Mouse (Mus musculus): Measurements from ENCODE around the gene Pik3r5.
A peak's percentile ranks its signal among the peaks of the same experiment; 100 is the strongest.

Gene Pik3r5

DNA sequence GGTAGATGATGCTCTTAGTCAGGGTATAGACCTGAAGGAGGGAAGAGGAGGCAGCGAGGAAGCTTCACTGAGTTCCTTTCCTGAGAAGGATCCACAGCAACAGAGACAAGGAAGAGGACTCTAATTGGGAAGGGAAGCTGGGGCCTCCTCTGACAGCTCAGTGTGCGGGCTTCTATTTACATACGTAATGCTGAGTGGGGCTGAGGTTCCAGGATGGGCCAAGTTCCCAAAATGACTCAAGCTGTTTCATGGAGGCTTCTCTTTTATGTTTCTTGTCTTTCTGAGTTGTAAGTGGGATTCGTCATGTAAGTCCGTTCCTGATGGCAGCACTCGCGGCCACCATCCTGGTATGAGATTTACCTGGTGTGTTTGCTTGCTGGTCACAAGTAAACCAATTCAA, 43.8 kb downstream of the Pik3r5 start:
- Histone ChIP-seq H3K27me3 (ENCODE audit: control insufficient read depth, insufficient read depth, low read length, poor library complexity, severe bottlenecking) (no peaks in the 10 kb centered on the region), H3K36me3 (ENCODE audit: control insufficient read depth, insufficient read depth, low read length, poor library complexity, severe bottlenecking) (peaks cover 2% of the 10 kb centered on the region; the same call in 1 of the 2 replicates)
- no peak for DNase-seq (ENCODE audit: low read depth, low spot score)

DNA sequence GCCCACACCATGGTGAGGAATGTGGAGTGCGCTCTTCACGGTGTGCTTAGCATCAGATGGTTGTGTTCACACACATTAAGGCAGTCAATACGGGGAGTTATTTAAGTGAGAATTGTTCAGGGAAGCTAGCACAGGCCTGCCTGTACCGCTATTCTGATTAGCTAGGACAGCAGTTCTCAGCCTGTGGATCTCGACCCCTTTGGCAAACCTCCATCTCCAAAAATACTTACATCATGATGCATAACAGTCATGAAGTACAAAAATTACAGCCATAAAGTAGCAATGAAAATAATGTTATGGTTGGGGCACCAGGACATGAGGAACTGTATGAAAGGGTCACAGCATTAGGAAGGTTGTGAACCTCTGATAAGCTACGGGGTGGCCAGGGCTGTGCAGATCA, 45.7 kb downstream of the Pik3r5 start:
- Histone ChIP-seq H3K36me3 (ENCODE audit: control insufficient read depth, insufficient read depth, low read length, poor library complexity, severe bottlenecking) (peaks cover 2% of the 10 kb centered on the region; the same call in 1 of the 2 replicates), H3K27me3 (ENCODE audit: control insufficient read depth, insufficient read depth, low read length, poor library complexity, severe bottlenecking) (no peaks in the 10 kb centered on the region)
- no peak for DNase-seq (ENCODE audit: low read depth, low spot score)

DNA sequence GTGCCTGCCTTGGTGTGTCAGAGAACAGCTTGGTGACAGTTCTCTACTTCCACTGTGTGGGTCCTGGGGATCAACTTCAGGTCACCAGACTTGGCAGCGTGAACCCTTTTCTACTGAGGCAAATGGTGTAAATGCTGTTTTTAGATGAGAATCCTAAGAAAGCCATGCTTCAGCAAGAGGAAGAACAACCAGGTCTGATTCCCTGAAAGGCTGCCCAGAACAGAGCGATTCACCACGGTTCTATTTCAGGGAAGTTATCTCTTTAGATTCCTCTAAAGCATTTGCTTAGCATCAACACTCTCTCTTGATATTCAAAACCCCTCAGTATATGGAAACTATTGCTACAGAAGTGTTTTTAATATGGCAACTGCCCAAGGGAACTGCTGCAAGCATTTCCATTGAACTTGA, 46.7 kb downstream of the Pik3r5 start:
- no peaks in the 10 kb centered on the region for H3K27me3 ChIP-seq (ENCODE audit: control insufficient read depth, insufficient read depth, low read length, poor library complexity, severe bottlenecking)
- DNase-seq (ENCODE audit: low read depth, low spot score) = no peak

DNA sequence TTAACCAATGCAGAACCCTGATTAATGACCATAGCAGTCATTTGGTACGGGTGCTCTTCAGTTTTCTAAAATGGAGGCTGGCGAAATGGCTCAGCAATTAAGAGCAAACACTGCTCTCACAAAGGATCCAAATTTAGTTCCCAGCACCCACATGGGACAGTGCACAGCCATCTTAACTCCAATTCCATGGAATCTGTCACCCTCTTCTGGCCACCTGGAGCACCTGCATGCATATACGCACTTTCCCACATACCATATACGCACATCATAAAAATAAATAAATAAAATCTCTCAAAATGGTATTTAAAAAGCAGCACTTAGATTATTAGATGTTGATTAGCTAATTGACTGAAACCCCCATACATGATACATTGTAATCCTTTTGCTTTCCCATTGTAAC, 48.7 kb downstream of the Pik3r5 start:
- no peak for DNase-seq (ENCODE audit: low read depth, low spot score)
- Histone ChIP-seq H3K36me3 (ENCODE audit: control insufficient read depth, insufficient read depth, low read length, poor library complexity, severe bottlenecking) (no peaks in the 10 kb centered on the region; the same call in 1 of the 2 replicates), H3K27me3 (ENCODE audit: control insufficient read depth, insufficient read depth, low read length, poor library complexity, severe bottlenecking) (no peaks in the 10 kb centered on the region)

More for the DNA sequence above, 46.7 kb downstream of the Pik3r5 start:
- H3K36me3 ChIP-seq (ENCODE audit: control insufficient read depth, insufficient read depth, low read length, poor library complexity, severe bottlenecking) = peaks cover 2% of the 10 kb centered on the region; the same call in 1 of the 2 replicates

DNA sequence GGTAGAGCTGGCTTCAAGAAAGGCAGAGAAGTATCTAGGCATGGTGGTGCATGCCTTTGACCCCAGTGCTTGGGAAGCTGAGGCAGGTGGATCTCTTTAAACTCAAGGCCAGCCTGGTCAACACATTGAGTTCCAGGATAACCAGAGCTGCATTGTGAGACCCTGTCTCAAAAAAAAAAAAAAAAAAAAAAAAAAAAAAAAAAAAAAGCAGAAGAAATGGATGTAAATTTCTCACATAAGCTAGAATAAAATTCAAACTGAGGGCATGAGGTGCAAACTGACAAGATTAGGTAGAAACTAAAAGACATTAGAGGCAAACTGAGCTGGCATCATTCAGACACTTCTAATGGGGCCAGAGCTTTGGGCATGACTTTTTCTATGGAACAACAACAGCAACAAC, 50.1 kb downstream of the Pik3r5 start:
- no peaks in the 10 kb centered on the region for H3K27me3 ChIP-seq (ENCODE audit: control insufficient read depth, insufficient read depth, low read length, poor library complexity, severe bottlenecking)
- no peak for DNase-seq (ENCODE audit: low read depth, low spot score)

DNA sequence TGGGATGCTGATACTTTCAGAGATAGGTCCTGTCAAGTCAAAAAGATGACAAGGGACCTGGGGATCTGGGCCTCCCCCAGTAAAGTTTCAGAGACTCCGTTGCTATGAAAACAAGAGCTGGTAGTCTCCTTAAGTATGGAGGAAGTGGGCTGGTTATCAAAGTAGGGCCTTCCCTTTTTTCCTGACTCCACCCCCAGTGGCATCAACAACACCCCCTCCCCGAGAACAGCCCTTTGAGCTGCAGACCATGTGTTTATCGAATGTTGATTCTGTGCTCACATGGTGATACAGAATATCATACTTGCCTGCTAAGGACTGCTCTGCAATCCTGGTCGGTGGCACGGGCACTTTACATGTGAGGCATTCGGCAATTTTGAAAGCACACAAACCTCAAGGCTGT, 51.3 kb downstream of the Pik3r5 start:
- no peaks in the 10 kb centered on the region for H3K27me3 ChIP-seq (ENCODE audit: control insufficient read depth, insufficient read depth, low read length, poor library complexity, severe bottlenecking)
- H3K36me3 ChIP-seq (ENCODE audit: control insufficient read depth, insufficient read depth, low read length, poor library complexity, severe bottlenecking) = peaks cover 5% of the 10 kb centered on the region
- no peak for DNase-seq (ENCODE audit: low read depth, low spot score)

More for the DNA sequence above, 50.1 kb downstream of the Pik3r5 start:
- no peaks in the 10 kb centered on the region; the same call in 1 of the 2 replicates for H3K36me3 ChIP-seq (ENCODE audit: control insufficient read depth, insufficient read depth, low read length, poor library complexity, severe bottlenecking)

DNA sequence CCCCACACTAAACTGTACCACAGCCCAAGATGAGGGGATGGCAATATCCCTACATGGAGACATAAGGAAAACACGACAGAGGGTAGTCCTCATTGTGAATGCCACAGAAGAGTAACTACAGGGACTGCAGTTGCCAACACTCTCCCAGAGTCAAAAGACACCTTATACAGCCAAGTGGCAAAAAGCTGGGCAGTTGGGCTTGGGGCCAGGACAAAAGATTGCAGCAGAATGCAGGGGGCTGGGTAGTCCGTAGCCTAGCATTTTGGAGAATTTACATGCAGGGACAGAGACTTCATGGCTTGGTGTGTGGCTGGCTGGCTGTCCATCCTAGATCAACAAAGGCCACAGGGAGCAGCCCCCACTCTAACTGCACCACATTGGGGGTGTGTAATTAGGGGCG, 52.5 kb downstream of the Pik3r5 start:
- Histone ChIP-seq H3K27me3 (ENCODE audit: control insufficient read depth, insufficient read depth, low read length, poor library complexity, severe bottlenecking) (no peaks in the 10 kb centered on the region), H3K36me3 (ENCODE audit: control insufficient read depth, insufficient read depth, low read length, poor library complexity, severe bottlenecking) (peaks cover 5% of the 10 kb centered on the region; the same call in 1 of the 2 replicates)
- no peak for DNase-seq (ENCODE audit: low read depth, low spot score)

DNA sequence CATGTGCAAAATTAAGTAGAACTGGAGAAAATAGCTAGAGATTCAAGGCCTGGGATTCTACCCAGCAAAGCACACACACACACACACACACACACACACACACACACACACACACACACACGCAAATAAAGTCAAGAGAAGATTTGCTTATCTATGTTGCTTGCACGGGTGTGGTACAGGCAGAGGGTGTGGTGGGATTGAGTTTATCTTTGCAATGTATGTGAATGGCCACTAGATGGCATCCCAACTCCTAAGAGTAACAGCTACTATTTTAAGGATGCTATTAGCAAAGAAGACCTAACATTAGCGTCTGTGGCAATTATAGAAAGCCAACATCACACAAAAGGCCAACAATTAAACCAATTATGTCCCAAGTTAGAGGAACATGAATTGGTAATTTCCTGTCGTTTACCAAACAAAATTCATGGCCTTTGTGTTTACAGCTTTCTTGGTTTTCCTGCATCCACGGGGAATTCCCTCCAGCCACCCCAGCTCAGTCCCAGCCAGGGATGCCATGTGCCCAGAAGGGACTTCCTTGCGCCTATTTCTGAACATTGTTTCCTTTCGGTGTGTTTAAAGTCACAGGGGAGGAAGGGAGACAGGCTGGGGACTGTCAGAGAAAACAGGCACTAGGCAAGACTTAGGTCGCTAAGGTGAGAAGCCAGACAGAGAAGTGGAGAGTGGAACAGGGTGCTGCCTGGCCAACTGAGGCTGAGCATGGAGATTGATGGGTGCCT, 53.5 kb downstream of the Pik3r5 start:
- peak; percentile 78 for DNase-seq (ENCODE audit: low read depth, low spot score)
- Histone ChIP-seq H3K36me3 (ENCODE audit: control insufficient read depth, insufficient read depth, low read length, poor library complexity, severe bottlenecking) (peaks cover 5% of the 10 kb centered on the region; the same call in 1 of the 2 replicates), H3K27me3 (ENCODE audit: control insufficient read depth, insufficient read depth, low read length, poor library complexity, severe bottlenecking) (no peaks in the 10 kb centered on the region)

DNA sequence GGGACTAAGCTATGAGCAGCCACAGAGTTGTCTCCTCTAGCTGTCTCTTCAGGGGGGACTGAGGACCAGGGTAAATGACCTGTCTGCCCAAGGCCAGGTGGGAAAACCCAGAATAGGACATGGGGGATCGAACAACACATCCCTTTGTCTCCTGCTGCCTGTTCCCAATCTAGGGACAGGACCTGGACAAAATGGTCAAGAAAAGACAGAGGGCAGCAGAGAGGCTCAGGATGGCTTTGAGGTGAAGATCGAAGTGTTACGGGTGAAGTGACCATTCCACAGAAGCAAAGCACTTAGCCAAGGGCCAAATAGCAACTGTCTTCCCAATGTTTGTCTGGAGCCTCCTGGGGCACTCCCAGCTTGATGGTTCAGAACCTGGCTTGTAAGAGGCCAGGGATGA, 54.2 kb downstream of the Pik3r5 start:
- DNase-seq (ENCODE audit: low read depth, low spot score) = no peak
- Histone ChIP-seq H3K36me3 (ENCODE audit: control insufficient read depth, insufficient read depth, low read length, poor library complexity, severe bottlenecking) (peaks cover 5% of the 10 kb centered on the region; the same call in 1 of the 2 replicates), H3K27me3 (ENCODE audit: control insufficient read depth, insufficient read depth, low read length, poor library complexity, severe bottlenecking) (no peaks in the 10 kb centered on the region)

DNA sequence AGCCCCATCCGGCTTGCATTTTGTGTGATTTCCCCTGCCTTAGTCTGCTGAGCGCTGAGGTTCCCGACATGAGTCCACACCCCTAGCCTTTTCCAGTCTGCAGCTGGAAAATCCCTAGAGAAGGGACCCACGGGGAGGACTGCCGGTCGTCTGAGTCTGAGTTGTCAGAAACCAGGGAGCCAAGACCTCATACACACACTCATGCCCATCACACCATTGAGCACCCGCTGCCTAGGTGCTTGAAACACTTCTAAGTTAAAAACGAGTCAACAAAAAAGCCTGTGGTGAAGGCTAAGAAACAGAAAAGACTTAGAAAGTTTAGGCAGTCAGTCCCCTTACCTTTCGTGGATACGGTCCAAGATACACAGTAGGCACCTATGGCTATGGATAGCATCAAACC, 55.8 kb downstream of the Pik3r5 start:
- DNase-seq (ENCODE audit: low read depth, low spot score) = no peak
- no peaks in the 10 kb centered on the region for H3K27me3 ChIP-seq (ENCODE audit: control insufficient read depth, insufficient read depth, low read length, poor library complexity, severe bottlenecking)
- H3K36me3 ChIP-seq (ENCODE audit: control insufficient read depth, insufficient read depth, low read length, poor library complexity, severe bottlenecking) = peaks cover 5% of the 10 kb centered on the region; the same call in 1 of the 2 replicates

DNA sequence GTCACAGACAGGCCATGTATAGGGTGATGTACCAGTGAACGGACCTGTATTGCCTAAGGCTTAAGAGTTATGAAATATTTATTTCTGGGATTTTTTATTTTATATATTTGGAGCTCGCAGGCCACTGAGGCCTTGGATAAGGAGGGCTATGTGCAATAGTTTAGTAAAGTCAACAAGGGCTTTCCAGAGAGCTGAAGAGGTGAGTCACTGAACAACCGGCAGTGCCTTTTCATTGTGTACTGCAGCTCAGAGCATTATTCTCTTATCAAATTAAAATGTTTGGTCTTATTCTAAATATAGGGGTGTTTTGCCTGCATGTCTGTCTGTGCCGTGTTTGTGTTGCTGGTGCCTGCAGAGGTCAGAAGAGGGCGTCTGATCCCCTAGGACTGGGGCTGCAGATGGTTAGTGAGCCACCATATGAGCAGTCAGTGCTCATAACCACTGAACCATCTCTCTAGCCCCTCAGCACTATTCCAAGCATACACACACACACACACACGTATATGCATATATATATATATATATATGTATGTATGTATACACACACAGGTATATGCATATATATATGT, 56.4 kb downstream of the Pik3r5 start:
- DNase-seq (ENCODE audit: low read depth, low spot score) = no peak
- Histone ChIP-seq H3K27me3 (ENCODE audit: control insufficient read depth, insufficient read depth, low read length, poor library complexity, severe bottlenecking) (no peaks in the 10 kb centered on the region), H3K36me3 (ENCODE audit: control insufficient read depth, insufficient read depth, low read length, poor library complexity, severe bottlenecking) (peaks cover 5% of the 10 kb centered on the region)

DNA sequence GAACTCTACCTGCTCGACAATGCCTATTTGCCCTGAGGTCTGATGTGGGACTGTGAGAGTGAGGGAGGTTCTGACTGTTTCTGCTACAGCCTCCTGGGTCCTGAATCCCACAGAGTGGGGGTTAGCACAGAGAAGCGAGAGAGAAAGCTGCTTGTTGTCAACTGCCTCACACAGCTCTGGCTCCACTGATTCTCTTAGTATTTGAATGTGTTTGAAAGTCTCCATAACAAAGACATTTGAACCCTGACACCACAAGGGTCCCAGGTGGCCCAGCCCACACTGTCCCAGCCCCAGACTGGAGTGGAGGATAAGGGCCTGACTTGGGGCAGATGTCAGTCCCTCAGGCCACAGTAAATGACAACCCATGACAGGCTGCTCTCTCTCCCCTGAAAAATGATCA, 57.3 kb downstream of the Pik3r5 start:
- no peaks in the 10 kb centered on the region for H3K27me3 ChIP-seq (ENCODE audit: control insufficient read depth, insufficient read depth, low read length, poor library complexity, severe bottlenecking)
- DNase-seq (ENCODE audit: low read depth, low spot score) = no peak
- H3K36me3 ChIP-seq (ENCODE audit: control insufficient read depth, insufficient read depth, low read length, poor library complexity, severe bottlenecking) = peaks cover 5% of the 10 kb centered on the region

DNA sequence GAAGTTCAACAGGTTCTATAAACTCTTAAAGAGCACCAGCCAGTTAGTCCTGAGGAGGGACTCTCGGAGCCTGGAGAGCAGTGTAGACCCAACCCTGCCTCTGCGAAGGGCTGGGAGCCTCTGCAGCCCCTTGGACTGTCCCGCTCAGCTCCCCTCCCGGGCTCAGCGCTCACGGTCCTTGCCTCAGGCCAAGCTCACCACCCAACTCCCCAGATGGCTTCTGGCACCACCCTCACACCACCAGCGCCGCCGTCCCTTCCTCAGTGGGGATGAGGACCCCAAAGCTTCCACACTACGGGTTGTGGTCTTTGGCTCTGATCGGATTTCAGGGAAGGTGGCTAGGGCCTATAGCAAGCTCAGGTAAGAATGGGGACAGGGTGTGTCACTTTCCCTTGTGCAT, 60.7 kb downstream of the Pik3r5 start:
- Histone ChIP-seq H3K27me3 (ENCODE audit: control insufficient read depth, insufficient read depth, low read length, poor library complexity, severe bottlenecking) (no peaks in the 10 kb centered on the region), H3K36me3 (ENCODE audit: control insufficient read depth, insufficient read depth, low read length, poor library complexity, severe bottlenecking) (peaks cover 4% of the 10 kb centered on the region)
- DNase-seq (ENCODE audit: low read depth, low spot score) = no peak

DNA sequence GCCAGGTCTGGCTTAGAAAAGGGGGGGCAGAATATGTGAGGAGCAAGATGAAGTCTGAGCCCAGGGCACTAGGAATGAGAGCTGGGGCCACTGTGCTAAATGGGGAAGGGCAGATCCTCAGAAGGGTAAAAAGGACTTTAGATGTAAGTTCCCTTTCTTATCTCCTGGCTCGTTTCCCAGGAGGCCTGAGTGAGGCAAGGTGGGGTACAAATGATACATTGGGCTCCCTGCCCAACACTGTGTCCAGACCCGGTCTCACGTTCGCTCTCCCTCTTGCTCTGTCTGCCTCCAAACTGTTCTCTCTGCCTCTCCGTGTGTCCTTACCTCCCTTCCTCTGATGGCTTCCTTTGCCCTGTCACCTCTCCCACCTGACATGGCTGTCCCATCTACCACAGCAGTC, 61.8 kb downstream of the Pik3r5 start:
- Histone ChIP-seq H3K36me3 (ENCODE audit: control insufficient read depth, insufficient read depth, low read length, poor library complexity, severe bottlenecking) (peaks cover 2% of the 10 kb centered on the region), H3K27me3 (ENCODE audit: control insufficient read depth, insufficient read depth, low read length, poor library complexity, severe bottlenecking) (no peaks in the 10 kb centered on the region)
- DNase-seq (ENCODE audit: low read depth, low spot score) = no peak

DNA sequence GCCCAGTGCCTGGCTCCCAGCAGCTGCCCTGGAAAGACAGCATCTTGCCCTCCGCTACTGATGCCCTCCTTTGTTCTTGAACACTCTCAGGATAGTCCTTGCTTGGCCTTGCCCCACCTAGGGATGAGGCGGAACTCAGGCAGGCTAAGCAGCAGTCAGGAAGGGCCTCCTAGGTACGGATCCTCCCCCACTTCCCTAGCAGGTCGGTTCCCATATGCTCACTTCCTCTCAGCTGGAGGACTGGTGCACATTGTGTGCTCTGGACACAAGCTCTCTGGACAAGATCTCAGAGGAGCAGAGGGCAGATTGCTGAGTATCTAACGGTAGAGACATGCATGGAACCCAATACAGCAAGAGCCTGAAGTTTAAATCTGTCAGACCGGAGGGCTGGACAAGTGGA, 65.2 kb downstream of the Pik3r5 start:
- H3K27me3 ChIP-seq (ENCODE audit: control insufficient read depth, insufficient read depth, low read length, poor library complexity, severe bottlenecking) = no peaks in the 10 kb centered on the region
- no peak for DNase-seq (ENCODE audit: low read depth, low spot score)
- H3K36me3 ChIP-seq (ENCODE audit: control insufficient read depth, insufficient read depth, low read length, poor library complexity, severe bottlenecking) = peaks cover 2% of the 10 kb centered on the region
